Mouse (Mus musculus): Measurements from ENCODE around the gene Adgre1. TPM values are rescaled to one million over a fixed set of nuclear protein-coding genes. Genes with fewer than 3 reads are reported as not detected.

The Adgre1 gene
- polyA plus RNA-seq, 1 experiment from 2014 or later = 3.8 TPM

DNA sequence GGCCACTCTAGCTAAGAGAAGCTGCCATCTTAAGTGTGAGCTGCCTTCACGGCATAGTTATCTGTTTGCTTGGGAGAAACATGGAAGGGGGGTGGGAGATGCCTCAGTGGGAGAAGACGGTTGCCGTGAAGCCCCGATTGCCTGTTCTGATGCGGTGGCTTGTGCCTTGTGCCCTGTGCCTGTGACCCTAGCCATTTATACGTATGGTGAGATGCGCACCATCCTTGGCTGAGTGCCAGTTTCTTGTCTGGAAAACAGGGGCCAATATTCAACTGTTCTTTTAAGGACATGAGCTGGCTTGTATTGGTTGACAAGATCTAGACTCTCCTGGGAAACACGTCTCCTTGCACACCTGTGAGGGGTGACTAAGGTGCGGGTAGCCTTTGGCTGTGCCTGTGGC is 7.4 kb upstream of the Adgre1 start:
- Histone ChIP-seq H3K27me3 (replicated peaks; ENCODE audit: control insufficient read depth, insufficient read depth, low read length) (no peaks in the 10 kb centered on the region), H3K36me3 (ENCODE audit: control insufficient read depth, insufficient read depth, low read length) (no peaks in the 10 kb centered on the region), H3K4me2 (ENCODE audit: low read length) (no peak overlapping the region), H3K9me3 (replicated peaks; ENCODE audit: control insufficient read depth, low read length) (no peaks in the 10 kb centered on the region), H3K27ac (ENCODE audit: low read depth, low read length) (no peak overlapping the region), H3K4me1 (ENCODE audit: control insufficient read depth, insufficient read depth, low read length) (no peaks in the 10 kb centered on the region), H3K9ac (ENCODE audit: low read length) (no peak overlapping the region), H3K4me3 (ENCODE audit: low read depth, low read length) (no peak overlapping the region)
- DNase-seq (ENCODE audit: low spot score) (no peak), ATAC-seq (no peak)
- 93% methylated on average over 9 of the region's 9 CpGs for WGBS

DNA sequence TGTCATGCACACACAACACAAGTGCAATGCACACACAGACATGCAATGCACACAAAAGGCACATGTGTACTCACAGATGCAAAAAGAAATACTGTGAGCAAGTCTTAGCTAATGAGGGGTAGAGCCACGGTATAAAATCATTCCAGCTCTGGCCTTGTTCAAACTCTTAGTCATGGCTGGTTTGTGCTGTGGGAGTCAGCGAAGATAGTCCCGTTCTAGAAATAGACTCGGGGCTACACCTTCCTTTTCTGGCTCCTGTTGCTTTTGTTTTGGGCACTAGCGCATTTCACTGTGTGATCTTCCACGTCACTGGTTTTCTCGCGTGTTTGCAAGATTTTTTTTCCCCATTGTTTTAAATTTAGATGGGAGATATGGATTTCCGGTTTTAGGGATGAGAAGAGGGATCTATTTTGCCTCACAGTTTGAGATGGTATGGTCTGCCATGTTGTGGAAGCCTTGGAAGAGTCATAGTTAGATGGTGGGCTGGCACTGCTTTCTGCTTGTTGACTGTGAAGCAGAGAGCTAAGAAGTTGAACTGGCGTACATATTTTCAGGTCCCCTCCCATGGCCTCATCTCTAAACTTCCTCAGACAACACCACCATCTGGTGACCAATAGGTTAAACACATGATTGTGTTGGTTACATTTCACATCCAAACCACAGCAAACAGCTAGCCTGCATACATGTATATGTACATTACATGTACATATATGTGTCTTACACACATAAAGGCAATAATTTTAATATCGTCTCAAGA is 1.2 kb downstream of the Adgre1 start:
- Histone ChIP-seq H3K4me3 (ENCODE audit: low read depth, low read length) (no peak overlapping the region), H3K27ac (ENCODE audit: low read depth, low read length) (no peak overlapping the region), H3K36me3 (ENCODE audit: control insufficient read depth, insufficient read depth, low read length) (no peaks in the 10 kb centered on the region), H3K4me2 (ENCODE audit: low read length) (no peak overlapping the region), H3K27me3 (replicated peaks; ENCODE audit: control insufficient read depth, insufficient read depth, low read length) (no peaks in the 10 kb centered on the region), H3K9ac (ENCODE audit: low read length) (no peak overlapping the region), H3K4me1 (ENCODE audit: control insufficient read depth, insufficient read depth, low read length) (no peaks in the 10 kb centered on the region), H3K9me3 (replicated peaks; ENCODE audit: control insufficient read depth, low read length) (no peaks in the 10 kb centered on the region)
- WGBS = 88% methylated on average over 11 of the region's 11 CpGs
- DNase-seq (ENCODE audit: low spot score) = no peak
- no peak for ATAC-seq

Other genes starting within 250 kb of the Adgre1 start
- 0.27 and 0.50 TPM in 2 replicates for gene Cd70, start 208.9 kb upstream of the Adgre1 start, polyA plus RNA-seq (2014; fragmentation: Nextera tagmentation; extraction: Ambion mirVana)
- not detected in 2 replicates for gene Tnfsf14, start 164.5 kb upstream of the Adgre1 start, polyA plus RNA-seq (2014; fragmentation: Nextera tagmentation; extraction: Ambion mirVana)
- 0.71 and 0.90 TPM in 2 replicates for gene C3, start 130.6 kb upstream of the Adgre1 start, polyA plus RNA-seq (2014; fragmentation: Nextera tagmentation; extraction: Ambion mirVana)
- 19.3 and 19.6 TPM in 2 replicates for gene Gpr108, start 110.2 kb upstream of the Adgre1 start, polyA plus RNA-seq (2014; fragmentation: Nextera tagmentation; extraction: Ambion mirVana)
- 10.4 and 11.8 TPM in 2 replicates for gene Trip10, start 109.2 kb upstream of the Adgre1 start, polyA plus RNA-seq (2014; fragmentation: Nextera tagmentation; extraction: Ambion mirVana)
- 0.95 and 1.2 TPM in 2 replicates for gene Vav1, start 79.6 kb upstream of the Adgre1 start, polyA plus RNA-seq (2014; fragmentation: Nextera tagmentation; extraction: Ambion mirVana)
- not detected in 2 replicates for gene Vmn2r120, start 186.8 kb downstream of the Adgre1 start, polyA plus RNA-seq (2014; fragmentation: Nextera tagmentation; extraction: Ambion mirVana)

All from forebrain, embryonic 14.5 days (tissue).